Mouse (Mus musculus) limb, embryonic 10.5 days (tissue): ENCODE measurements around the gene Abcb8. TPM values are rescaled to one million over a fixed set of nuclear protein-coding genes. Genes with fewer than 3 reads are reported as not detected.

Experiments used
- DNase-seq: peaks from one replicate; pipeline ENCODE4 v3.0.0-alpha.2; 2017; ENCODE audit warnings: low spot score
- H3K27ac ChIP-seq: fragments of 300-500 bp; sonication (generic); 2 replicates; pipeline ENCODE4 v1.5.1; 2016; ENCODE audit warnings: mild to moderate bottlenecking
- H3K27me3 ChIP-seq: fragments of 300-500 bp; sonication (generic); 2 replicates; pipeline ENCODE4 v1.6.1; 2016; ENCODE audit warnings: low read depth, mild to moderate bottlenecking; ENCODE audit not compliant: poor library complexity, severe bottlenecking
- H3K36me3 ChIP-seq: fragments of 300-500 bp; sonication (generic); 2 replicates; pipeline ENCODE4 v1.6.1; 2016; ENCODE audit warnings: mild to moderate bottlenecking, moderate library complexity
- H3K4me1 ChIP-seq: fragments of 300-500 bp; sonication (generic); 2 replicates; pipeline ENCODE4 v1.6.1; 2016
- H3K4me3 ChIP-seq: fragments of 300-500 bp; sonication (generic); 2 replicates; pipeline ENCODE4 v1.5.1; 2016; ENCODE audit warnings: mild to moderate bottlenecking, moderate library complexity
- H3K9me3 ChIP-seq: fragments of 300-500 bp; sonication (generic); replicated peaks from 2 replicates; pipeline ENCODE4 v1.6.1; 2016; ENCODE audit warnings: mild to moderate bottlenecking
- WGBS: fragments of 180-500 bp; shearing (Covaris S2); methylation state at CpG from one replicate; pipeline ENCODE4 v1.1.7; 2016; 5-methylcytosine and 5-hydroxymethylcytosine counted together
- polyA plus RNA-seq: library from polyadenylated mRNA; unstranded; fragments of >200 nt; fragmentation: Nextera tagmentation; extraction: Ambion mirVana; gene quantifications from 2 replicates; pipeline ENCODE4 v1.2.1, GENCODE M21; 2016

Gene Abcb8
- polyA plus RNA-seq, 1 experiment from 2014 or later = 56.6 TPM

- Histone ChIP-seq H3K36me3 (peaks cover 42% of the 10 kb centered on the region), H3K4me3 (no peak overlapping the region), H3K27ac (no peak overlapping the region), H3K27me3 (peaks cover 8% of the 10 kb centered on the region), H3K4me1 (peaks cover 10% of the 10 kb centered on the region), H3K9me3 (no peaks in the 10 kb centered on the region)
- 93% methylated on average over 13 of the region's 13 CpGs for WGBS
- no peak for DNase-seq
Observed at GRCm38 (mm10) chr5:24408651-24409050, 15.2 kb downstream of the Abcb8 start.

DNA sequence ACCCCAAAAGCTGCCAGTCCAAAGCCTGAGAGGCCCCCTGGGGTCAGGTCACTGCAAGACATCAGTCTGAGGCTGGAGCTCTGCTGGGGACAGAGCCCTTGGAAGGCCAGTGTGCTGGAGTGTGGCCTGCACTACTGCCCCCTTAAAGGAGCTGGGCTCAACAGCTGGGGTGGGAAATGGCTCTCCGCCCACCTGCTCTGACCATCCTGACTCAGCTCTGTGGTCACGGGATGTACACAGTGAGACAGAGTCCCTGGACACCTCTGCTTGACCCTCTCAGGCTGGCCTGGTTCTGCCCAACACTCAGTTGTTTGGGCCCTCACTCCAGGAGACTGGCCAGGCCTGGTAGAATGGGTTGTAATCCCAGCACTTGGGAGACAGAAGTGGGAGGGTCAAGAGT is 16.0 kb downstream of the Abcb8 start:
- peaks cover 13% of the 10 kb centered on the region for H3K4me1 ChIP-seq
- WGBS = 92% methylated on average over 2 of the region's 2 CpGs
- H3K27me3 ChIP-seq = peaks cover 16% of the 10 kb centered on the region
- peaks cover 38% of the 10 kb centered on the region for H3K36me3 ChIP-seq
- DNase-seq = no peak
- H3K9me3 ChIP-seq = no peaks in the 10 kb centered on the region
- H3K4me3 ChIP-seq = no peak overlapping the region
- H3K27ac ChIP-seq = no peak overlapping the region

- WGBS = 84% methylated on average over 2 of the region's 2 CpGs
- Histone ChIP-seq H3K27me3 (peaks cover 23% of the 10 kb centered on the region), H3K4me3 (no peak overlapping the region), H3K36me3 (peaks cover 15% of the 10 kb centered on the region), H3K9me3 (no peaks in the 10 kb centered on the region), H3K27ac (no peak overlapping the region), H3K4me1 (peaks cover 24% of the 10 kb centered on the region)
- no peak for DNase-seq
Observed at GRCm38 (mm10) chr5:24412063-24412462, 18.6 kb downstream of the Abcb8 start.

GRCm38 (mm10) chr5:24413042-24413693 is 19.7 kb downstream of the Abcb8 start, which contains the start of gene Asic3:
Asic3 (plus strand) TSS chr5:24413392.
- Histone ChIP-seq H3K27ac (peak within 1 kb of the TSS; percentile 34; the same call in 1 of the 2 replicates), H3K4me1 (peaks cover 24% of the 10 kb centered on the region), H3K4me3 (no peak within 1 kb of the TSS), H3K36me3 (peaks cover 5% of the 10 kb centered on the region; the same call in 1 of the 2 replicates), H3K9me3 (no peaks in the 10 kb centered on the region), H3K27me3 (peaks cover 23% of the 10 kb centered on the region)
- 53% methylated on average over 11 of the region's 11 CpGs for WGBS
- DNase-seq = no peak

- Histone ChIP-seq H3K4me1 (peaks cover 24% of the 10 kb centered on the region), H3K27me3 (peaks cover 23% of the 10 kb centered on the region), H3K27ac (no peak overlapping the region; the same call in 1 of the 2 replicates), H3K4me3 (no peak overlapping the region), H3K9me3 (no peaks in the 10 kb centered on the region), H3K36me3 (peaks cover 12% of the 10 kb centered on the region)
- DNase-seq = no peak
- 89% methylated on average over 13 of the region's 13 CpGs for WGBS
Observed at GRCm38 (mm10) chr5:24413938-24414337, 20.5 kb downstream of the Abcb8 start.

- Histone ChIP-seq H3K27me3 (peaks cover 23% of the 10 kb centered on the region), H3K27ac (no peak overlapping the region), H3K4me1 (peaks cover 24% of the 10 kb centered on the region), H3K9me3 (no peaks in the 10 kb centered on the region), H3K36me3 (peaks cover 32% of the 10 kb centered on the region), H3K4me3 (no peak overlapping the region)
- WGBS = 3% methylated on average over 21 of the region's 21 CpGs
- peak; percentile 71 for DNase-seq
Observed at GRCm38 (mm10) chr5:24416222-24416736, 22.8 kb downstream of the Abcb8 start.

- Histone ChIP-seq H3K36me3 (peaks cover 34% of the 10 kb centered on the region), H3K4me3 (no peak overlapping the region), H3K4me1 (peaks cover 28% of the 10 kb centered on the region), H3K27ac (no peak overlapping the region), H3K9me3 (no peaks in the 10 kb centered on the region), H3K27me3 (peaks cover 23% of the 10 kb centered on the region)
- no peak for DNase-seq
- WGBS = 90% methylated on average over 10 of the region's 10 CpGs
Observed at GRCm38 (mm10) chr5:24417587-24417986, 24.1 kb downstream of the Abcb8 start.

GRCm38 (mm10) chr5:24420381-24420780 is 26.9 kb downstream of the Abcb8 start:
- H3K4me3 ChIP-seq = no peak overlapping the region
- no peak overlapping the region for H3K27ac ChIP-seq
- peaks cover 4% of the 10 kb centered on the region; the same call in 1 of the 2 replicates for H3K27me3 ChIP-seq
- no peak for DNase-seq
- peaks cover 34% of the 10 kb centered on the region for H3K36me3 ChIP-seq
- peaks cover 33% of the 10 kb centered on the region for H3K4me1 ChIP-seq
- 91% methylated on average over 9 of the region's 9 CpGs for WGBS
- H3K9me3 ChIP-seq = no peaks in the 10 kb centered on the region

- peak within 1 kb of the TSS; percentile 77 for H3K4me3 ChIP-seq
- no peaks in the 10 kb centered on the region for H3K9me3 ChIP-seq
- under 1% methylated on average over 46 of the region's 46 CpGs for WGBS
- peaks cover 32% of the 10 kb centered on the region for H3K36me3 ChIP-seq
- peaks cover 51% of the 10 kb centered on the region for H3K4me1 ChIP-seq
- H3K27ac ChIP-seq = peak within 1 kb of the TSS; percentile 88
- peaks cover 9% of the 10 kb centered on the region; the same call in 1 of the 2 replicates for H3K27me3 ChIP-seq
- peak; percentile 96 for DNase-seq
Observed at GRCm38 (mm10) chr5:24423129-24424003, 29.9 kb downstream of the Abcb8 start, which contains the start of the genes Cdk5 and Slc4a2. Cdk5 (minus strand) TSS chr5:24423530. Slc4a2 (plus strand) TSS chr5:24423837.

DNA sequence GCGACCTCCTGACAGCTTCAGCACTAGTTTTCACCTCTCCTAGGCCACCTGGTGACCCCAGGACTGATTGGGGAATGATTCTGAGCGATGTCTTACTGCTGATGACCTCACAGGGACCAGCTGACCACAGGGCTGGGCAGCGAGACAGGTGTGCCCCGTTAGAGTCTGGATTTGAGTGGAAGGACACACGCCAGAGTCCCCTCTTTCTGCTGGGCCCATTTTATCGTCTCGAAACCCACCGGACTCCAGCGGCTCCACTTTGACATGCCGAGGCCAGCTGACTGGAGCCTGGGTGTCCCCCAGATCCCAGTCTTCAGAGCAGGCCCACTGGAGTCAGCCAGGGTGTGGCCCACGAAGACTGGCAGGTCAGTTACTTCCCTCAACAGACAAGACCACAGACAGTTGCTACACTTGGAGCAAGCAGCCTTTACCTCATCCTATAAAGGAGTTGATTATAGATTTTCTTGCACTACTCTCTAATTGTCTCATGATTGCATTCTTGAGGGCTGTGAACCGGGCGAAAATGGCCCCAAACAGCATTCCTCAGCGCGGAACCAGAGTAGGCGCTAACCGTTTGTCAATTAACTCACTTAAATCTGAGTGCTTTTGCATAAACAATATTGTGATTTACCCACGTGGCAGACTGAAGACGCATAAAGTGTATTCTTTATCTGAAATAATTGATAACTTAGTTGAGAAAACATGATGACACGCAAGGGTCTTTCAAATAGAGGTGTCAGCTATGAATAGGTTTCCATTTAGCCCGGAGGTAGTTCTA is 30.7 kb downstream of the Abcb8 start:
- H3K4me3 ChIP-seq = peak overlapping the region; percentile 77
- no peaks in the 10 kb centered on the region for H3K9me3 ChIP-seq
- 13% methylated on average over 21 of the region's 21 CpGs for WGBS
- peaks cover 24% of the 10 kb centered on the region for H3K36me3 ChIP-seq
- no peak for DNase-seq
- peaks cover 9% of the 10 kb centered on the region; the same call in 1 of the 2 replicates for H3K27me3 ChIP-seq
- peak overlapping the region; percentile 88 for H3K27ac ChIP-seq
- peaks cover 58% of the 10 kb centered on the region for H3K4me1 ChIP-seq

GRCm38 (mm10) chr5:24424861-24425411 is 31.5 kb downstream of the Abcb8 start:
- H3K36me3 ChIP-seq = peaks cover 24% of the 10 kb centered on the region
- H3K4me1 ChIP-seq = peaks cover 58% of the 10 kb centered on the region
- peak; percentile 90 for DNase-seq
- peak overlapping the region; percentile 88 for H3K27ac ChIP-seq
- peak overlapping the region; percentile 77 for H3K4me3 ChIP-seq
- WGBS = under 1% methylated on average over 59 of the region's 60 CpGs
- H3K9me3 ChIP-seq = no peaks in the 10 kb centered on the region
- peaks cover 9% of the 10 kb centered on the region; the same call in 1 of the 2 replicates for H3K27me3 ChIP-seq
